Comparison of ENCODE assay signal across 9 mouse cellular contexts in genomic region chr5:148879218-148879617, GRCm38 (mm10). TPM values are rescaled to one million over a fixed set of nuclear protein-coding genes. Genes with fewer than 3 reads are reported as not detected.
A peak's percentile ranks its signal among the peaks of the same experiment; 100 is the strongest.
DNase-seq lines count a peak whose midpoint lies in the region; ATAC-seq and TF ChIP-seq lines count a peak whose summit lies in the region.
"Had no signal": no experiment of that assay in that cellular context is flagged by ENCODE, and none has a peak within 500 bp of the region (broad histone marks: within the 10 kb centered on the region; RNA-seq: fewer than 3 reads in every experiment).

No protein-coding gene starts in this region.

- no peaks in the 10 kb centered on the region for H3K9me3 ChIP-seq in ES-Bruce4 (replicated peaks; ENCODE audit: control insufficient read depth, insufficient read depth, low read length, poor library complexity, severe bottlenecking)
- H3K9me3 ChIP-seq: liver, embryonic 15.5 days had no signal

- H3K27me3 ChIP-seq in ES-Bruce4 (ENCODE audit: control insufficient read depth, insufficient read depth, low read length, poor library complexity, severe bottlenecking) = no peaks in the 10 kb centered on the region
- H3K27me3 ChIP-seq: embryonic facial prominence, embryonic 13.5 days; liver, embryonic 15.5 days had no signal

- no peak for TF ChIP-seq EP300 in ES-Bruce4 (IDR thresholded peaks at IDR 0.05; ENCODE audit: insufficient read depth, low read depth, low read length)

- no peaks in the 10 kb centered on the region for H3K4me1 ChIP-seq in ES-Bruce4 (ENCODE audit: control insufficient read depth, insufficient read depth, low read length)
- H3K4me1 ChIP-seq: embryonic facial prominence, embryonic 13.5 days; liver, embryonic 15.5 days had no signal

- no peak overlapping the region for H3K4me3 ChIP-seq in left cerebral cortex, adult 2 months
- no peak overlapping the region for H3K4me3 ChIP-seq in ES-Bruce4 (ENCODE audit: low read depth, low read length)
- H3K4me3 ChIP-seq: embryonic facial prominence, embryonic 13.5 days; liver, embryonic 15.5 days had no signal

- H3K27ac ChIP-seq in left cerebral cortex, adult 2 months = no peak overlapping the region
- H3K27ac ChIP-seq in ES-Bruce4 (ENCODE audit: insufficient read depth, low read length) = no peak overlapping the region
- H3K27ac ChIP-seq: embryonic facial prominence, embryonic 13.5 days; liver, embryonic 15.5 days had no signal

- intact Hi-C loops in left cerebral cortex, adult 2 months (cut with DNase I) = no loop called here

- DNase-seq in left cerebral cortex, adult 2 months (ENCODE audit: extremely low spot score in 1 of 2, low spot score in 2 of 2) = no peak
- no peak for DNase-seq in left cerebral cortex, adult 18-20 months (ENCODE audit: low spot score in 2 of 2)
- DNase-seq in B cell, adult 2 months = peak; percentile 56 to 61
- no peak for DNase-seq in right cerebral cortex, adult 18-20 months
- DNase-seq in kidney, adult 18-20 months = no peak

- peak; percentile 50 for TF ChIP-seq CTCF in left cerebral cortex, adult 2 months (IDR thresholded peaks at IDR 0.05)
- TF ChIP-seq CTCF in ES-Bruce4 (IDR thresholded peaks at IDR 0.05; ENCODE audit: low read depth, low read length) = peak; percentile 48

- TF ChIP-seq POLR2A in ES-Bruce4 (IDR thresholded peaks at IDR 0.05; ENCODE audit: insufficient read depth, low read length) = no peak

- no peaks in the 10 kb centered on the region for H3K36me3 ChIP-seq in ES-Bruce4 (ENCODE audit: control insufficient read depth, insufficient read depth, low read length, poor library complexity, severe bottlenecking)

- H3K9ac ChIP-seq in ES-Bruce4 (ENCODE audit: low read depth, poor library complexity, severe bottlenecking) = no peak overlapping the region
- H3K9ac ChIP-seq: embryonic facial prominence, embryonic 13.5 days; liver, embryonic 15.5 days had no signal

- ATAC-seq in erythroid progenitor cell, adult 5-6 weeks (replicated peaks; ENCODE audit: low FRiP score, poor library complexity, severe bottlenecking) = 0 out of 2 replicates have a peak, but pooled peaks have one; percentile 66

RNA-seq across cellular contexts. Expression of gene Katnal1, which starts 49.9 kb away (rescaled TPM):
- total RNA-seq in left cerebral cortex, adult 2 months (2021) = 10 to 100 TPM; 76.6 to 78.1 TPM
- 10 to 100 TPM; 75.2 to 78.2 TPM for total RNA-seq in left cerebral cortex, adult 18-20 months (2021)
- polyA plus RNA-seq in ES-Bruce4 (2011; ENCODE audit: insufficient read depth, insufficient read length, low read depth, missing spikeins) = 10.3 and 10.5 TPM in 2 replicates
- 28.5 and 40.2 TPM in 2 replicates for total RNA-seq in erythroid progenitor cell, adult 5-6 weeks (2015; ENCODE audit: low replicate concordance)
- total RNA-seq in erythroid progenitor cell, adult 5-6 weeks (2017; ENCODE audit: low replicate concordance) = 47.7 and 54.4 TPM in 2 replicates

Comparison
In these comparisons a context has a peak if more than half of its experiments do, and no peak if none do; other contexts are left out.
1. DNase-seq: peak in B cell, adult 2 months (2 of 2); none in left cerebral cortex, adult 2 months (0 of 2), left cerebral cortex, adult 18-20 months (0 of 2), right cerebral cortex, adult 18-20 months (single experiment) and kidney, adult 18-20 months (single experiment).